Mouse (Mus musculus) CD4-positive helper T cell, adult 2 months (primary cell): ENCODE data around the gene Ptprm.

Experiments
- DNase-seq: peaks from one replicate; pipeline ENCODE4 v3.0.0-alpha.2; 2012; ENCODE audit warnings: low read depth, missing footprints, low spot score

Gene Ptprm

GRCm38 (mm10) chr17:67073580-67073979, 280.7 kb downstream of the Ptprm start:
- no peak for DNase-seq

DNA sequence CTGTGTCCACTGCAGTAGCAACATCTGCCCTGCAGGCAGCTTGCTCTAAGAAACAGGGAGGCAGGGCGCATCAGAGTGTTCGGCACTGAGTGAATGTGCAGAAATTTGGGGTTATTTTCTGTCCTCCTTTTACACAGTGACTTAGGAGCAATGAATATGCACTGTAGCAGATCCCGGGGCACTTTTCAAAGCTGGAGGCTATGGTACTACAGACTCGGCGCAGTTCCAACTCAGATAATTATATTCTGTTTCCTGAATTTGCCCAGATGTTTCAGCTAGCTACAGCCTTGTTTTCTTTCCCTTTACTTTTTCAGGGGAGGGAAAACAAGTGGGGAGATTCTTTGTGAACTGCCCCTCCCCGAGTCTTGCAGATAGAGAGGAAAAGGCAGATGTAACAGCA, 281.1 kb downstream of the Ptprm start:
- no peak for DNase-seq

DNA sequence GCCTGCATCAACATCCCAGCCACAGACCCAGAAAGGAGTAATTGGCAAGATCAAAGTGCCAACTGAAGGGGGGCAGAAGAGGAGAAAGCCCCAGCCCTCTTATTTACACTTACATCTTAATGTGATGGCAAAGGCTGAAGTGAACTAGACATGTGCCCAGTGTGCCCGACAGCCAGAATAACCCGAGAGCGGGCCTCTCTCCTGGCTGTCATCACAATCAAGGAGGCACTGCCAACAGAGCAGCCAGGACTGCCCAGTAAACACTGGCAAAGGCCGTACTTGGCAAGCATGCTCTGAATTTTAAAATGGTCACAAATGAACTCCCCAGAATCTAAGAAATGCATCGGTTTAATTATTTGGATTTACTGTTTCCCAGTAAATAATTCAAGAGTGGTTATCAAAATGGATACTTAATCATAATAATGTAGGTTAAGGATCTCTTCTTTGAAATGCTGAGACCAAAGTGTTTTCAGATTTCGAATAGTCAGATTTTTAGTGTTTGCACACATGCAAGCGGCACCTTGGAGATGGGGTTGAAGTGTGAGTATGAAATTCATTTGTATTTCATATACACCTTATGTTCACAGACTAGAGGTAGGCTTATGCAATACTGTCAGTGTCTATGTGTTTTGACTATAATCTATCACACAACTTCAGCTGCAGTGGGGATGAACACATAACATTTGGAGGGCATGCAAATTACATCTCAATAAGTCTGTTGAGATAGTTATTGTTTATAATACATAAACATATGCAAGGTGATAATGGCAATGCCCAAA, 282.8 kb downstream of the Ptprm start:
- no peak for DNase-seq

GRCm38 (mm10) chr17:67063611-67064010, 290.6 kb downstream of the Ptprm start:
- no peak for DNase-seq

- DNase-seq = no peak
Observed at GRCm38 (mm10) chr17:67055681-67056080, 298.6 kb downstream of the Ptprm start.

DNA sequence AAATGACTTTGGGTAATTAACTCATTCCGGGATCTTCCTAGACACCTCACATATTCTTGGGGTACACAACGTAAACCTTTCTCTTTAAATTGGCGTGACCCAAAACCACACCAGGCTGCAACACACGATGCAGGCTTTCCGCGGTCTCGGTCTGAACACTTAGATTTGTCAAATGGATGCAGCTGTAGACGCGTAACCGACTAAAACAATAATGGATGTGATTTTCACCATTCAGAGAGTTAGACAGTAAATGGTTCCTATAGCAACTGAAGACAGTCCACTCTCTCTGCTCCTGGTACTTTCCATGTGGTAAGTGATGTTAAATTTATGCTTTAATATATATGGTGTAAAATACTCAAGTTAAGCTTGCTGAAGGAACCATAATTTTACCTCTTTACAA, 300.1 kb downstream of the Ptprm start:
- DNase-seq = no peak

- DNase-seq = peak; percentile 4
Observed at GRCm38 (mm10) chr17:67052624-67053314, 301.5 kb downstream of the Ptprm start.

- no peak for DNase-seq
Observed at GRCm38 (mm10) chr17:67047697-67048096, 306.6 kb downstream of the Ptprm start.

DNA sequence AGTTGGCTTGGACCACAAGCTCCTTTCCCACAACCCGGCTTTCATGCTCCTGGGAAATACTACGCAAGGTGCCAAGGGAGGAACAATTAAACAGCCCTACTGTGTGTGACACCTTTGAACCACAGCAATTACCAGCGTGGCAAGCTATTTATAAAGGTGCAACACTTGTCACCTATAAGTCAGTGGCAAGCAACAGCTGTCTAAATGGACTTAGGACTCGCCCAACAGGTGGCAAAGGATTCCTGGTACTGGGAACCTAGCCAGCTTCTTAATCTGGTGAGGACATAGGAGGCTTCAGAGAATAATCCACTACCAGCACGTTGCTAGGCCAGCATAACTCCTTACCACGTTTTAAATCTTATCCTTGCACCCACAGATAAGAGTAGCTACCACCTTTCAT, 315.7 kb downstream of the Ptprm start:
- no peak for DNase-seq

DNA sequence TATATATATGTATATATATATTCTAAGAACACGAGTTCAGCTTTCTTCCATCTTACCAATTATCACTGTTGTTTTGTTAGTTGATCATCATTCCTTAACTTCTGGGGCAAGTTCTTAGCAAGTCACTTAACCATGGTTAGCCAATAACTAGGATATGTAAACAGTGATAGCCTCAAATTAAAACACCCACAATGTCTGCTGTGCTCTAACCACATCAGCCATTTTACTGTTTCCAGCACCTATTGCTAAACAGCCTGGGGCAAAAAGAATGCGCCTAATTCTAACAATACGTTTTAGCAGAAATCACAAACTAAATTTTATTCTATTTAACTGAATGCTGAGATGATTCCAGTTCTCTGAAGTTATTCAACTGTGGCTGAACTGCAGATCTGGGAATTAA, 320.7 kb downstream of the Ptprm start:
- DNase-seq = no peak

GRCm38 (mm10) chr17:67032021-67032420, 322.2 kb downstream of the Ptprm start:
- no peak for DNase-seq

DNA sequence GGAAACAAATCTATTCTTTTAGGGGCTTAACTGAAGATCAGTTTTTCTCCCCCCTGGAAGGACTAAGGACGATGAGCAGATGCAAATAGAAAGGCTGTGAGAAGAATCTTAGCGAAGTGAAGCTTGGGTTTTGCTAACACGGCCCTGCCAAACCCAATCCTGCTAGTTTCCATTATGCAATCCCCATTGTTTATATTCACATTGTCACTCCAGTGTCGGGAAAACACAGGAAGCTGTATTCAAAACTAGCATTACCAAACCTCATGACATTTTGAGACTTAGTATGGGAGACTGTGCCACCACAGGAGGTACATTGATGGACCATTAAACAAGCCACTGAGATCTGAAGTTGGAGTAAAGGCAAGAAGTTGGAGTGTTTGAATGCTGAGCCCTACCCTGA, 322.9 kb downstream of the Ptprm start:
- no peak for DNase-seq

DNA sequence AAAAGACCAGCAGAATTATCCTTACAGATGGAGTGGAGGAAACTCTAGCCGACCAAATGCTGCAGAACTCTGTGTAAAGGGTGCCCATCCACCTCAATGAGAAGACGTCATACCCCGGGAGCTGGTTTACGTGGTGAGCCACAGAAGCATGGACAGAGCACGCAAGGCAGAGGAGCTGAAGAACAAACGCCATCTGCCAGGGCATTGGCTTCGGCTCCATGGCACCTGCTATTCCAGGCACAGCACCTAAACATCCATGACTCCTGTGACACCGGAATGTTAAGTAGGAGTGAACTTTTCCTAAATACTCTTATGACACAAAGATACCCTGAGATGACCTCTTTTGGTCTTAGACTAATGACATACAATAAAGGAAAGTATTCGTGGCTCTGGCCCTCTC, 327.0 kb downstream of the Ptprm start:
- DNase-seq = no peak

DNA sequence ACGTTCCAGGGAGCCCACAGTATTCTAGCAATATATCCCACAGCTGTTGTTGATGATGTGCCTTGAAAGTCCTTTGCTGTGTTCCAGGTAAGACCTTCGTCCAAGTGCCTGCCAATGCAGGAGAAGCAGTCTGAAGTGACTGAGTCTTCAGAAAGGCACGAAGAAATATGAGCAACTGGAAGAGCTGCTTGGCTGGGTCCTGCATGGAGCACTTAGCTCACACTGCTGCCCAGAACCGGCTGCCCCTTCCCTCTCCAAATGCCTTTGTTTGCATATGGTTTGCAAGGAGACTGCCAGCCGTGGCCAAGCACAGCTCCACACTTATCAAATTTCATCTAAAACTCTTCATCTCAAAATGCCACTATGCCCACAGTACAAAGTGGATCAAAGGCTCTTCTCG, 337.8 kb downstream of the Ptprm start:
- no peak for DNase-seq

GRCm38 (mm10) chr17:67013217-67013616, 341.0 kb downstream of the Ptprm start:
- DNase-seq = no peak

- no peak for DNase-seq
Observed at GRCm38 (mm10) chr17:67011836-67012583, 342.2 kb downstream of the Ptprm start.

DNA sequence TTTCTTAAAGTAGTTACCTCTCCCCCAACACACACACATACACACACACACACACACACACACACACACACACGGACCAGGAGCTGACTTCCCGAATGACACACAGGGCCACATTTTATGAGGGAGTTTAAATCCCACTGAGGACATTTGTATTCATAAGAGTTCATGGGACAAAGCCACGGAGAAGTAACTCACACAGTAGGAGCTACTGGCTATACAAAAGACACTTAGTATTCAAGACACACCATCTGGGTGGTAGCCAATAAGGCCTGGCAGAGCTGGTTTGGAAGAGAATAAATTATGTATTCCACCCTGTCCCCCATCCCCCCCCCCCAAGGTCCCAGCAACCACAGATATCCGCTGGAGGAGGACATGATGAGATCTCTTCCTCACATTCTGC, 344.1 kb downstream of the Ptprm start:
- DNase-seq = no peak

DNA sequence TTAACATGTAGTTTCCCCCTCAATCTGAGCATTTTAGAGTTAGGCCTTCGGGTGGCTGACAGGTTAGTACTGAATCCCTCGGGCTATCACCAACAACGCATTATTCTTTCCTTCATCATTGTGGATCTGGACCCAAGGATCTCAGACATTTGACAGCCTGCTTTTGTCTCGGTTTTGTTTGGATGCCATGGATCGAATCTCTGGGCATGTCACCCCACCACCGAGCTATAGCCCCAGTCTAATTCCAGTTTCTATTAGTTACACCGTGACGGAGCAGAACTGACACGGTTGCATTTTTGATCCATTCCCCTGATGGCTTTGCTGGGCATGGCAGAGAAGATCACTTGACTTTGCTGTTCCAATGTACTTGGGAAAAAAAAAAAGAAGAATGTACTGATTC, 346.1 kb downstream of the Ptprm start:
- no peak for DNase-seq

DNA sequence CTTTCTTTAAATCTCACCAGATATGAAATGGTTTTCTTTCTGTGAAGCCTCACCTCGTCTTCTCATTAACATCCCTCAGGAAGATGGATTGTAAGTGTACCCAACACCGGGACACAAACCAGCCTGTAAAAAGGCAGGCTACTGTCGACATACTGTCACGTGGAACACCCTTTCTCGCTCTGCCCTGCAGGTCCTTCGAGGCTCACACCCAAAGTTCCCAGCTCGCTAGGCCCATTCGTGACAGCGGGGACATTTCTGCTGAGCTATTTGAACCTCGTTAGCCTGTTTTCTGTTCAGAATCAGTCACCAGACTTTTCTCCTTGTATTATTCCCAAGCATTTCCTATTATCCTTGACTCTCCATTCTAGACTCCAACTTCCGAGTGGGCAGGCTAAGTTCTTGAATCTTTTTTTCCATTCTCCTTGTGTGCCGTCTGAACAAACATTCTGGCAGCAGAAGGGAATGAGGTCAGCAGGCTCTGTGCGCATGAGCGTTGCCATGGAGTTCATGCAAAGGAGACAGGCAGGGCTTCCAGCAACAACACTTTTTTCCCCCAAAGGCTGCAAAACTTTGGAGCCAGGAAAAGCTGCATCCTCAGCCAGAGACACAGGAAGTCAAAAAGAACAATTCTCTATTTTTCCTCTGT, 347.4 kb downstream of the Ptprm start:
- DNase-seq = no peak

- DNase-seq = no peak
Observed at GRCm38 (mm10) chr17:66996882-66997281, 357.4 kb downstream of the Ptprm start.

GRCm38 (mm10) chr17:66996016-66996415, 358.2 kb downstream of the Ptprm start:
- no peak for DNase-seq

- DNase-seq = no peak
Observed at GRCm38 (mm10) chr17:66991815-66992214, 362.4 kb downstream of the Ptprm start.
